Mouse (Mus musculus): Measurements from ENCODE around the gene Taf12. TPM values are rescaled to one million over a fixed set of nuclear protein-coding genes. Genes with fewer than 3 reads are reported as not detected.

The Taf12 gene
- total RNA-seq (2015) (40.5 and 42.1 TPM in 2 replicates), total RNA-seq (2017) (34.1 and 72.2 TPM in 2 replicates)

DNA sequence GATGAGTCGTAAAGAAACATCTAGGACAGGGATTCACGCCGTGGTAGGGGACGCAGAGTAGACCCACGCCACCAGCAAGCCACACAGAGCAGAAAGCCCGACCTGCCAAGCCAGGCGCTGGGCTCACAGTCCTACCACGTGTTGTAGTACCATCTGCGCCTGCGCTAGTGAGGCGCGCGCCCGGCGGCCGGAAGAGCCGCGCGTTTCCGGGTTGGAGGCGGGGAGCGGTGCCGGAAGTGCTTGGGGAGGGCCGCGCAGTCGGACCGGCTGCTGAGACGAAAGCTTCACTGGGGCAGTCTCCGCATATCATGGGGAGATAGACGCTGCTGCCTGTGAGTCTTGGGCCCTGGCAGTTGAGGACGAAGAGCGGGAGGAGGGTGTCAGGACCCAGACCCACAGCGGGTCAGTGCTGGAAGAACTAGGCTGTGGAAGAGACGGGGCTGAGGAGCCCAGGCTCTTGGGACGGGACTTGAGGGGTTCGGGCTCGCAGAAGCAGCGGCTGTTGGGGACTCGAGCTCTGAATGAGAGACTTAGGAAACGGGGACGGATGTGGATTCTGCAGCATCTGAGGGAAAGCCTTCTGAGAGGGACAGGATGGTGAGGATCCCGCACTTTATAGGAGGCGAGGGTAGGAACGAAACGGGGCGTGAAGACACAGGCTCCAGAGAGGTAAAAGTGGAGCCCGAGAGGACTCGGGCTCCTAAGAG, at the start of gene Taf12:
Gene Taf12 (plus strand): TSS at position 220 of the 707 bp plus-strand sequence.
- ATAC-seq (replicated peaks; ENCODE audit: poor library complexity), result peak; percentile 61

DNA sequence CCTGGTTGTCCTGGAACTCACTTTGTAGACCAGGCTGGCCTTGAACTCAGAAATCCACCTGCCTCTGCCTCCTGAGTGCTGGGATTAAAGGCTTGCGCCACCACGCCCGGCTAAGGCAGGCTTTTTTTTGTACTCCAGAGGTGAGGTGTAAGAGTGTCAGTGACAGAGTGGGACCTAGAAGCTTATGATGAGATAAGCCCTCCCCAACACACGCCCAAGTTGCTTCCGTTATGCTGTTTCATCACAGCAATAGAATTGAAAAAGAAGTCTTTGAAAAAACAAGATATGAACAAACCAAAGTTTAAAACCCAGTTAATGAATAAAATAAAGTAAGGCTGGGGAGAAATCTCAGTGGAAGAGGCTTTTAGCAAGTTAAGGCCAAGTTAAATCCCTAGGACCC, 43.8 kb upstream of the Taf12 start:
- peak; percentile 78 for ATAC-seq (replicated peaks; ENCODE audit: poor library complexity)

DNA sequence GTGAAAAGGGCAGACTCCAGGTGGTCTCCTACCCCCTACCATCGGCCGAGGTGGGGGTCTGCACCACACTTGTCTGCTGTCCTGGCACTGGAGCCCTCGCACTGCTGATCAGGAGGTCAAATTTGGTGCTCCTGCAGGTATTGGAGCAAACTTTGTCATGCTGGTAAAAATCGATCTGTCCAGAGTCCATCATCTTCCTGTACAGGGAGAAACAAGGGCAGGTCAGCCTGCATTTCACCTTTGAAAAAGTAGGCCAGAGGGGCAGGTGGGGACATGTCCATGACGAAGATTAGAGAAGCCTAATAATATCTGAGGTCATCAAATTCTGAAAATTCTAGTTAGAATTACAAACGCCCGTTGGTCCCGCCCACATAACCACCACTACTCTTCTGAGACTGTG, 39.5 kb upstream of the Taf12 start:
- no peak for ATAC-seq (replicated peaks; ENCODE audit: poor library complexity)

DNA sequence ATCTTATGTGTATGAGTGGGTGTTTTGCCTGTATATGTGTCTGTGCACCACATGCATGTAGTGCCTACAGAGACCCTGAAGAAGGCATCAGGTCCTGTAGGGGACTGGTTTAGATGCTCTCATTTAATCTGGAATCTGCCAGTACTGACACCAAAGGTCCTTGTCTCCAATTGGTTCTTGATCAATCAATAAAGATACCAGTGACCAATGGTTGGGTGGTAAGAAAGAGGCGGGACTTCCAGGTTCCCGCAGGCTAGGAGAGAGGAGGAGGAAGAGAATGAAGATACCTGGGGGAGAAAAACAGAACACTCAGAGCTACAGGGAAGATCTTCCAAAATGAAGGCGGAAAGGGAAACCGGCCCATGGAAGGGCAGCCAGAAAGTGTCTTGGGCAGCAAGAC, 35.8 kb upstream of the Taf12 start:
- ATAC-seq (replicated peaks; ENCODE audit: poor library complexity), result no peak

DNA sequence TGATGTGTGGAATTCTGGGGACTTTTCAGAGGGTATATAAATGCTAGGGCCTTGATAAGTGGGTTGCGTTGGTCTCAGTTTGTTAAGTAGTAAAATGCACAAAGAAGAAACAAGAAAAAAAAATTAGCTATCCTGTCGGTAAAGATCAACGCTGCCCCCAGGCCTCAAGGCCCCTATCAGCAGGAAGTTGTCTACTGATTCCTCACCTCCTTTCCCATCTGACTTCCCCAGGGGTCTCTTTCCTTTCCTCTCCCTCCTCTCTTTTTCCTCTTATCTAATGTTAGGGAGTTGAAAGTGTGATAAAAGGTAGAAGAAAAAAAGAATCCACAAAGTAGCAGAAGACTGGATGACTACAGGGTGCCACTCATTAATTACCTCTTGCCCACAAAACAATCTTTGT, 33.8 kb upstream of the Taf12 start:
- ATAC-seq (replicated peaks; ENCODE audit: poor library complexity), result no peak

DNA sequence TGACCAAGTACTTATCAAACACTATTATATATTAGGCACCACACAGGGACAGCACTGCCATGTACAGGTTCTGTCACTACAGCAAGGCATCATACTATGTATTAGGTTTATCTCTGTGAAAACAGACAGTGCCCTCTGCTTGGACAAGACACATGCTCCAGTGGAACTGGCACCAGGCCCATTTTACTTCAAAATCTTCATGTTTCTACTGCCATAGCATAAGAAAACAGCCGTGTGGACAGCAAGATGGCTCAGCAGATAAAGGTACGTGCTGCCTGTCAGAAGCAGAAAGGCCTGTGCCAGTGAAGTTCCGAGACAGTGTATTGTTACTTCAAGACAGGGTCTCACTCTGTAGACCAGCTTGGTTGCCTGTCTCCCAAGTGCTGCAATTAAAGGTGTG, 33.0 kb upstream of the Taf12 start:
- peak; percentile 94 for ATAC-seq (replicated peaks; ENCODE audit: poor library complexity)

DNA sequence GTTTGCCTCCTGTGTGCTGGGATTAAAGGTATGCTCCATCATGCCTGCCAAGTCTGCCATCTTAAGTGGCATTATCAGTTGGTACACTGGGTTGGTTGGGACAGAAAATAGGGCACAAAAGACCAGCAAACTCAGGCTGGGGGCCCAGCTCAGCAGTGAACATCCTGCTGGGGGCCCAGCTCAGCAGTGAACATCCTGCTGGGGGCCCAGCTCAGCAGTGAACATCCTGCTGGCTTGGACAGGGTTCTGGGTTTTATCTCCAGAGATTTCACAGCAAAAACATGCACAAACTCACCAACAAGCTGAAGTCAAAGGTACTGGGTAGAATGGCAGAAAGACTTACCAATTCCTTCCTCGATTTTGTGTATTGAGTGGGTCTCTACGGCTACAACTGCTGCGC, 28.5 kb upstream of the Taf12 start:
- ATAC-seq (replicated peaks; ENCODE audit: poor library complexity), result no peak

DNA sequence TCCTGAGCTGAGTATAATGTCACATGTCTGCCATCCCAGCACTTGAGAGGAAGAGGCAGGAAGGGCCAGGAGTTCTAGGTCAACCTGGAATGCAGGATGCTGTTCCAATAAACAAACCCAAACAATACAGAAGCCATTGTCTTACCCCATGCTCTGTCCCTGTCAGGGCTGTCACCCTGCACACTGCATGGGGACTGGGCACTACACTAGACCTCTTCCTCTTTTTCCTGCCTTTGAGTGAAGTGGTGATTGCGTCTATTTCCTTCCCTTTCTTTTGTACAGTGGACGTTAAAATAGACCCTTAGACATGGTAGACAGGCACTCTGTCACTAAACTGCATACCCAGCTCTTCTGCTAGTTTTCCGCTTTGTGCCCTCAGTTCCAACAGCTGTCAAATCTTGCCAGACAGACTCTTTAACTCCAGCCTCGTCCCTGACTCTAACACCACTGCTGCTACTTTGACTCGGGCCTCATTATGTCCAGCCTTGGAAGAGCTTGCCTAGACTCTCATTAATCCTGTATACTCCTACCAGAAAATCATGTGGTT, 26.7 kb upstream of the Taf12 start:
- peak; percentile 97 for ATAC-seq (replicated peaks; ENCODE audit: poor library complexity)

DNA sequence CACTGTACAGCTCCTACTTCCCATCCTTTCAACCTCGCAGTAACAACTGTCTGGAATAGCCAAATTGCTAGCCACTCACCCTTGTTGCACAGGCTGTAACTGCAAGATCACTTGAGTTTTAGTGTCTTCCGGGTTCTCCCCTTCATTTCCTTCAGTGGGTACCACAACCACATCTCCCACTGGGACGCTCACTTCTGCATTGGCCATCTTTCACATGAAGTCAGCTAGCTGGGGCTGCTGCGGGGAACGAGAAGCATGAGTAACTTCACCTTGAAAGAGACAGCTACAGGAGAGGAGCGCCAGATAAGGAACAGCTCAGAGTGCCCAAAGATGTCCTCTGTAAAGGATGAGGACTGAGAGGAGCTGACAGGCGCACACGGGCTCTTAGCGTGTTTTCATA, 22.6 kb upstream of the Taf12 start:
- ATAC-seq (replicated peaks; ENCODE audit: poor library complexity), result no peak

DNA sequence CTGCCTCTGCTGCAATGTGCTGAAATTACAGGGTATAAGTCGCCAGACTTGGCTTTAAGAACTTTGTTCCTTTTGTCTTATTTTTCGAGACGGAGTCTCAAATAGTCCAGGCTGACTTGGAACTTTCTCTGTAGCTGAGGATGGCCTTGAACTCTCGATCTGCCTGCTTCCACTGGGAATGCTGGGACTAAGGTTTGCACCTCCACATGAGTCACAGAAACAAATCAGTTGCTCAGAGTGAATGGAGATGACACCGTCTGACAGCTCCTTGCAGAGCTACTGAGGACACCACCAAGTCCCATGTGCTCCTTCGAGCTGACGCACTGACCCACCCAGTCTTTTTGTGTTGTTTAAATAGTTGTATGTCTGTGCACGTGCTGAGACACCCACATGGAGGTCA, 21.0 kb upstream of the Taf12 start:
- ATAC-seq (replicated peaks; ENCODE audit: poor library complexity), result no peak

DNA sequence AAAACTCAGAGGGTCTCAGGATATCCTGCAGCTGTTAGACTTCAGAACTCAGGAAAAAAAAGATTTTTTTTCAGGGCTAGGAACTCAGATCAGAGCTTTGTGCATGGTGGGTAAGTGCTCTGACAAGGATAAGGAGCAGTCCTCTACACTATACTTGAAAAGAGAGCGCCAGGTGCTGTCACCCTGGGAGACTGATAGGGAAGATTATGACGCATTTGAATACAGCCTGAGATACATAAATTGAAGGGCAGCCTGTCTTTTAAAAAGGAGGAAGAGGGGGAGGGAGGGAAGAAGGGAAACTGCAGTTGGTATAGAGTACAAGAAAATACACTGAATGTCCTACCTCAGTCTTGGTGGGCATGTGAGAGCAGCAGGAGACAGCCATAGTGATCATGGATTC, 20.6 kb upstream of the Taf12 start:
- peak; percentile 80 for ATAC-seq (replicated peaks; ENCODE audit: poor library complexity)

DNA sequence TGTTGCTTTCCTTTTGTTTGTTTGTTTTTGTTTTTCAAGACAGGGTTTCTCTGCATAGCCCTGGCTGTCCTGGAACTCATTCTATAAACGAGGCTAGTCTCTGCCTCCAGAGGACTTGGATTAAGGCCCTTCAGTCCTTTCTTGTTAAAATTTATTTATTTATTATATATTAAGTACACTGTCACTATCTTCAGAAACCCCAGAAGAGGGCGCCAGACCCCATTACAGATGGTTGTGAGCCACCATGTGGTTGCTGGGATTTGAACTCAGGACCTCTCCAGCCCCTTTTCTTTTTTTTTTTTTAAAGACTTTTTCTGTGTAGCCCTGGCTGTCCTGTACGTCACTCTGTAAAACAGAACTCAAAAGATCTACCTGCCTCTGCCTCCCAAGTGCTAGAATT, 19.2 kb upstream of the Taf12 start:
- ATAC-seq (replicated peaks; ENCODE audit: poor library complexity), result no peak

DNA sequence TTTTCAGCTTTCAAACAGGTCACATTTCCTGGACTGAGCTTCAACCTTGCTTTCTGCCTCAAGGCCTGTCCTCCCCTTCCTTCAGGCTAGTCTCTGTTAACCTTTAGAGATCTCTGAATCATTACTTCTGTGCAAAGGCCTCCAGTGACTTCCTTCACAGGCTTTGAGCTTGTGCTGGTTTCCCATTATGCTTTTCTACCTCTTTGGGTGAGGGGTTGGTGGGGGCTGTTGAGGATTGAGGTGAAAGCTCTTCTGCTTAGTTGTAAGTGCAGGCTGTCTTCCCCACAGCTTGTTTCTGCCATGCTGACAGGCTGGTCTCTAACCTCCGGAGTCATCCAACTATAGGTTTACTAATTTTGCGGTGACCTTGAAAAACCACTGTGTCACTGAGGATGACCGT, 17.8 kb upstream of the Taf12 start:
- ATAC-seq (replicated peaks; ENCODE audit: poor library complexity), result no peak

DNA sequence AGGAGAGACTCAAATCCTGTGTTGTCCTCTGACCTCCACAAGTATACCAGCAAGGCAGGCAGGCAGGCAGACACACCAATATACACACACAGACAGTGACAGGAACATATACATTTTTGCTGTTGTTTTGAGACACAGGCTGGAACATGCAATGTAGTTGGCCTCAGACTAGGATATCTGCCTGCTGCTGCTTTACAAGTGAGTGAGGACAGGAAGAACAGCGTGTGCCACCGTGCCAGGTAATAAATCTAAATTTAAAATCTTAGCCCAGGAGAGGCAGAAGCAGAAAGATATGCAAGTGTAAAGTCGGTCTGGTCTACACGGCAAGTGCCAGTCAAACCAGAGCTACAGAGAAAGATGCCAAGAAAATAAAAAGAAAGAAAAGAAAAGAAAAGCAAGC, 14.9 kb upstream of the Taf12 start:
- no peak for ATAC-seq (replicated peaks; ENCODE audit: poor library complexity)

DNA sequence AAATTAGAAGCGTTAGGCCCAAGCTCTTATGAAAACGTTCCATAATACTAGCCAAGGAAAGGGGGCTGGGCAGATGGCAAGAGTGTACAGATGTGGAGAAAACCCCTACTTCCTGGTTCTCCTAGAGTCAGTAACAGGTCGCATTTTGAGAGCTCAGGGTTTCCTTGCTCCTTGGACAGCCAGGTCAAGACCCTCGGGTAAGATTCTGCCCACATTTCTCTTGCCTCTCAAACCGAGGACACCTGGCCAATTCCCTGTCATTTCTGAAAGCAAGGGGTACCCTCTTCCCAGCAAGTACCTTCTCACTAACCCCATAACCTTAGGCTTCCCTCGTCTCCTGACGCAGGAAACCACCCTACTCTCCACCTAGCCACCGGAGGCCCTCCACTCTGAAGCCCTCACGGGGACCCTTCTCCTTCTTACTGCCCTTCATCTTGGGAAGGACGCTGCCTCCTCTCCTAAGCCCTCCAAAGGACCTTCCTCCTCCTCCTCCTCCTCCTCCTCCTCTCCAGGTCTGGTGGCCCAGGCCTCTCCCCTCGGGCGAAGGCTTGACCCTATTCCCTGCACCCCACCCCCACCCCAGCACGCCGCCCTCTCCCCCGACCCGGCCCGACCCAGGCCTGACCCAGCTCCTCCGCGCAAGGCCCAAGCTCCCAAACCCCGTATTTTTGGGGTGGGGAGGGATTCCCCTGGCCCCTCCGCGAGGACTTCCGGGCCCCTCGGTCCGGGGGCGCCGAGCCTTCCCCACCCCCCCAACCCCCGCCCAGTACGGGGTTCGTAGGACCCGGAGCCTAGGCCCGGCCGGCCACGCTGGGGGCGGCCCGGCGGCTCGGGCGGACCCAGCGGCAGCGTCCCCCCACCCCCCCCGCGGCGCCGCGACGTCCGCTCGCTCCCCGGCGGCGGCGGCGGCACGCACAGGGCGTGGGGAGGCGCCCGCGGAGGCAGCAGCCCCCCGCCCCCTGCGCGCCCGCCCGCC, 13.5 kb upstream of the Taf12 start:
- ATAC-seq (replicated peaks; ENCODE audit: poor library complexity), result peak; percentile 43

DNA sequence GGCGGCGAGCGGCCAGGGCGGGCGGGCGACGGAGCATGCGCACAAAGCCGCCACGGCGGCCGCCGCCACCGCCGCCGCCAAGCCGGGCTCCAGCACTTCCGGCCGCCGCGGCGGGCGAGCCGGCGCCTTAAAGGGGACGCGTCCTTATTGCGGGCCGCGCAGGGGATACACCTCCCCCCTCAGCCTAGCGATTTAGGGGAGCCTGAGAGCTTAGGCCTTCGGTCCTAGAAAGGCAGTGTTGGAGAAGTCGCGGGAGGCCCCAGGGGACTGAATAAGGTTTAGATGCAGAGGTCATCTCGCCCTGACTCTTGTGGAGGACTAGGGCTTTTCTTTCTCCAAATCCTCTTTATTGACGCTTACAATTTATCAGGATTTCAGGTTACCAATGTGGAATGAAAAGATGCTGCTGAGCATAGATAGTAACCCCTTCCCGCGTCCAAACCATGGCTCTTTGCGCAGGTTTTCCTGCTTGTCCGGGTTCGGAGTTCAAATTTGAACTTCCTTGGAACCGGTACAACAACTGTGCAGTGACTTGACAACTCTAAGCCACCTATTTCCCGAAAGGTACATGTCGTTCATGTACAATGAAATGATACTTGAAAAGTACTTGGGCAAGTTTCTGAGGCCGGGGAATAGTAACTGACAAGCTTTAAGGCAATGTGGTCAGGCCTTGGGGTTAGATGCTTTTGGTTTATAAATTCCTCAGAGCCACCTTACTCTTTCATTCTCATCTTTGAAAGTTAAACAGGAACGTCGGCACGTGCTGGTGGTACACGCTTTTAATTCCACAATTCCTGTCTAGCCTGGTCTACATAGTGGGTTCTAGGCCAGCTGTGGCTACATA, 12.4 kb upstream of the Taf12 start, which contains the start of gene Gmeb1:
Gene Gmeb1 (minus strand): TSS at position 89 of the 844 bp plus-strand sequence.
- peak; percentile 60 for ATAC-seq (replicated peaks; ENCODE audit: poor library complexity)

DNA sequence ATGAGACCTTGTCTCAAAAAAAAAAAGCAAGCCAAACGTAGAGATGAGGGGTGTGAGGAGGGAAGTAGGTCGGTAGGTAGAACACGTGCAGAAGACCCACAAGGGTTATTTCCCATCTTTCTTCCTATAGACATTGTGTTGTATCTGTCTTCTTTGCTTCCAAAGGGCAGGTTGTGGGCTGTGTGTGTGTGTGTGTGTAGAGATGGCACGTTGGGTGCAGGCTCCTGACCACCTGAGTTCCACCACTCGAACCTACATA, 11.9 kb upstream of the Taf12 start:
- no peak for ATAC-seq (replicated peaks; ENCODE audit: poor library complexity)

DNA sequence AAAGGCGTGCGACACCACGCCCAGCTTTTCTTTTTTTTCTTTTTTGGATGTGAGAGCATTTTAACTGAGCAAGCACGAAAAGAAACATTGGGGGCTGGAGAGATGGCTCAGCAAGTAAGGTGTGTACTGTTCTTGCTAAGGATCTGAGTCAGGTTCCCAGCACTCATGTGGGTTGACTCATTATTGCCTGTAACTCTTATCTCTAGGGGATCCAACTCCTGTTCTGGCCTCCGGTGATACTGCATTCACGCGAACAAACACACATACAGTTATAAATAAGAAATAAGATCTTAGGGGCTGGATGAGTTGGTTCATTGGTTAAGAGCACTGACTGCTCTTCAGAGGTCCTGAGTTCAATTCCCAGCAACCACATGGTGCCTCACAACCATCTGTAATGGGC, 10.9 kb upstream of the Taf12 start:
- no peak for ATAC-seq (replicated peaks; ENCODE audit: poor library complexity)

DNA sequence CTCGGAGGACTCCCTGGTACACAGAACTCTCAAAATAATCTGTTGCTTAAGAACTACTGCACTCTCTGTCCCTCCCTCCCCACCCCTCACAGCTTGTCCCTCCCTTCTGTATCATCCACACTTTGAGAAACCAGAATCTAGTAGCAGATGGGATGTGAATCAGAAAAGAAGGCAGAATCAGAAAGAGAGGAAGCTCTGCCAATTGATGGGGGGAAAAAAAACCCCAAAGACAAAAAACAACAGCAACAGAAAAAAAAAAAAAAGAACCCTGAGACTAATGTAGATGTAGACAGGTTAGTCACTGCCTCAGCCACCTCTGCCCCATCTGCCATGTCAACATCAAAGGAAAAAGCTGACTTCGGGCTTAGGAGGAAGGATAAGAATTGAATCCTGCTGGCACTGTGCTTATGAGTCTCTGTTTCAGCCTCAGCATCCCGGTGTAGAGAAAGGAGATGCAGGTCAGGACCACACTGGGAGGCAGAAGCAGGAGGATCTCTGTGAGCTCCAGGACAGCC, 7.3 kb upstream of the Taf12 start:
- ATAC-seq (replicated peaks; ENCODE audit: poor library complexity), result no peak

DNA sequence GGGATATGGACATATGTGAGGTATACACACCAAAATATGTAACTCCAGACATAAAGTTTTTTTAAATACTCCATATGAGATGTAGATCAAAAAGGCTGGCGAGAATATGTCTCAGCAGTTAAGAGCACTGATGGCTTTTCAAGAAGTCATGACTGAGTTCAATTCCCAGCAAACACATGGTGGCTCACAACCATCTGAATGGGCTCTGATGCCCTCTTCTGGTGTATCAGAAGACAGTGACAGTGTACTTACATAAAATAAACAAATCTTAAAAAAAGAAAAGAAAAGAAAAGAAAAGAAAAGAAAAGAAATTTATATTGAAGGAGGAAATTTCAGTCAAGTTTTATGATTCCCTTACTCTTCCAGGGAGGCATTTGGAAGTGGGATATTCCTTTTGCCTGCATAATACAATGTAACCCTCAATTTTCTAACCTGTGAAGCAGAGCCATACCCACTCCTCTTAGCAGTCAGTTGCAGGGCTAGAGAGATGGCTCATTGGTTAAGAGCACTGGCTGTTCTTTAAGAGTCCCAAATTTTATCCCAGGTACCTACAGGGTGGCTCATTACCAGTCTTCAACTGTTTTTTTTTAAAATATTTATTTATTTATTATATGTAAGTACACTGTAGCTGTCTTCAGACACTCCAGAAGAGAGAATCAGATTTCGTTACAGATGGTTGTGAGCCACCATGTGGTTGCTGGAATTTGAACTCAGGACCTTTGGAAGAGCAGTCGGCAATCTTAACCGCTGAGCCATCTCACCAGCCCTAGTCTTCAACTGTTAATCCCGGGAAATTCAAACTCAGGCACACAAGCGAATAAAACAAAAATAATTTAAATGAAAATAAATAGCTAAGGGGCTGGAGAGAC, 5.1 kb upstream of the Taf12 start:
- peak; percentile 38 for ATAC-seq (replicated peaks; ENCODE audit: poor library complexity)
